Mouse (Mus musculus) small intestine, adult 10 weeks (tissue): ENCODE results near the gene Esp24. TPM values are rescaled to one million over a fixed set of nuclear protein-coding genes. Genes with fewer than 3 reads are reported as not detected.

ENCODE experiments used
- polyA plus RNA-seq: library from polyadenylated mRNA; stranded (reverse); fragments of 350-450 nt; fragmentation: Illumina TruSeq; extraction: RNeasy Lipid Tissue Mini Kit (QIAGEN cat#74804); gene quantifications from one replicate; pipeline ENCODE4 v1.2.3, GENCODE M21; 2014; ENCODE audit warnings: low replicate concordance

Esp24 gene
- not detected for polyA plus RNA-seq

DNA sequence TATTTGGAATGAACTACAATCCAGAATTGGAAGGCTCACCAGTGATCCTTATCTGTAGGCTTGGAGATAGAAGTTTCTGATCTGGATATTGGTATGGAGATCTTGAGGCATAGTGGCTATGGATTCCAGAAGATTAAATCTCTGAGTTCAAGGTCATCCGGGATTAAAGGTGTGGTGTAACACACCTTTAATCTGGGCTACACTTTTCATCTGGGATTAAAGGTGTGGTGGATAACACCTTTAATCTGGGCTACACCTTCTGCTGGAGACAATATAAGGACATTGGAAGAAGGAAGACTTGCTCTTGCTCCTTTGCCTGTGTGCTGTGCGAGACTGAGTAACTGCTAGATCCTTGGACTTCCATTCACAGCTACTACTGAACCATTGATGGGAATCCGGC is at the start of gene Esp24:
Gene Esp24, plus strand, starts transcription at position 301 of the 400 bp plus-strand sequence.

DNA sequence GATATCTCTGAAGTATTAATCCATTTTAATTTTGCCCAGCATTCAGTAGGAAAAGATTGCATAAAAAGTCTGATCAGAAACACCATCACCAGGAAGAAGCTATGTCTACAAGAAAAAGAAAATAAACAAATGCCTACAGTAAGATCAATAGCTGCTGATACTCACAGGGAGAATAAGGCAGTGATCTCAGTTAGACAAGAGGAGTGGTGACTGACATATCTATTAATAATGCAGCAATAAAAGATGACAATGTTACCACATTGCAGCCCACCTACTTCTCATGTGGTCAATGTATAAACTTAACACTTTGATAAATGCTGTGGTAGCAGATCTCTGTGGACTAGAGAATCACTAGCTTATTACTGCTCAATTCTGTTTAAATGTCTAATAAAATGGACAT is 6.7 kb downstream of the Esp24 start, which contains the start of gene Gm21903:
Gene Gm21903, minus strand, starts transcription at position 101 of the 400 bp plus-strand sequence.

DNA sequence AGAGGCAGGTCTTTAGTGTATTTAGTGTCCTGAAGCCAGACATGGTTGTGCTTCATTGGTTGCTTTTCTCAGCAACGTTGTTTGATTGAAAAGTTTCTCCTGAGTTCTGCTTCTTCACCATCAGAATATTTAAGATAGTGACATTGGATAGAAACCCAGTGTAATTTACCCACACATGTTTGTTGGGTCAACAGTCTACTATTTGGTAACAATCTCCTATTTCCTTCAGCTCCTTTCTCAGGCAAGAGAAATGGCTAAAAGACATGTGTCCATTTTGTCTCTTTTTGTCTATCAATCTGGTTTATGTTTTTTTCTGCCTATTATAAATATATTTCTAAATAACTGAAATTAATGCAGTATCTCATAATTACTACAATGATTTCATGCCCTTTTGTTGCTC is 40.4 kb downstream of the Esp24 start, which contains the start of gene Esp23:
Gene Esp23, minus strand, starts transcription at position 101 of the 400 bp plus-strand sequence.

Other genes starting within 250 kb of the Esp24 start
- not detected for gene Gm21903, start 6.6 kb downstream of the Esp24 start, polyA plus RNA-seq
- not detected for gene Esp23, start 40.3 kb downstream of the Esp24 start, polyA plus RNA-seq
- not detected for gene Esp22, start 58.6 kb downstream of the Esp24 start, polyA plus RNA-seq